Mouse (Mus musculus): Measurements from ENCODE around the gene Cebpg. TPM values are rescaled to one million over a fixed set of nuclear protein-coding genes. Genes with fewer than 3 reads are reported as not detected.

Cebpg gene
- polyA plus RNA-seq (2012; ENCODE audit: low replicate concordance) = 17.3 and 24.5 TPM in 2 replicates

GRCm38 (mm10) chr7:35056436-35056864 is at the start of gene Cebpg:
Gene Cebpg, minus strand, starts transcription at chr7:35056573.

Other genes with a start within 250 kb of the Cebpg start
- 0.28 TPM in 1 of 2 replicates, not detected in the other for gene Chst8, start 243.9 kb downstream of the Cebpg start, polyA plus RNA-seq (2012; ENCODE audit: low replicate concordance)
- gene Pepd, start 144.2 kb downstream of the Cebpg start, polyA plus RNA-seq (2012; ENCODE audit: low replicate concordance) = 3.5 and 6.2 TPM in 2 replicates
- 9.9 and 28.9 TPM in 2 replicates for gene Cebpa, start 62.7 kb upstream of the Cebpg start, polyA plus RNA-seq (2012; ENCODE audit: low replicate concordance)
- gene Slc7a10, start 129.8 kb upstream of the Cebpg start, polyA plus RNA-seq (2012; ENCODE audit: low replicate concordance) = 0.45 TPM in 1 of 2 replicates, not detected in the other
- 0.08 and 0.24 TPM in 2 replicates for gene Lrp3, start 158.9 kb upstream of the Cebpg start, polyA plus RNA-seq (2012; ENCODE audit: low replicate concordance)

Measured in leukemia stem cell, adult 10-12 weeks (primary cell).